Mouse (Mus musculus): ENCODE results near the gene Jmjd6. TPM values are rescaled to one million over a fixed set of nuclear protein-coding genes. Genes with fewer than 3 reads are reported as not detected.

The Jmjd6 gene
- total RNA-seq, 4 experiments from 2014 or later: 28.5 to 39.4 (median 35.9) TPM

- DNase-seq (ENCODE audit: low spot score): no peak
Observed at GRCm38 (mm10) chr11:116807116-116807515, 36.1 kb downstream of the Jmjd6 start.

DNA sequence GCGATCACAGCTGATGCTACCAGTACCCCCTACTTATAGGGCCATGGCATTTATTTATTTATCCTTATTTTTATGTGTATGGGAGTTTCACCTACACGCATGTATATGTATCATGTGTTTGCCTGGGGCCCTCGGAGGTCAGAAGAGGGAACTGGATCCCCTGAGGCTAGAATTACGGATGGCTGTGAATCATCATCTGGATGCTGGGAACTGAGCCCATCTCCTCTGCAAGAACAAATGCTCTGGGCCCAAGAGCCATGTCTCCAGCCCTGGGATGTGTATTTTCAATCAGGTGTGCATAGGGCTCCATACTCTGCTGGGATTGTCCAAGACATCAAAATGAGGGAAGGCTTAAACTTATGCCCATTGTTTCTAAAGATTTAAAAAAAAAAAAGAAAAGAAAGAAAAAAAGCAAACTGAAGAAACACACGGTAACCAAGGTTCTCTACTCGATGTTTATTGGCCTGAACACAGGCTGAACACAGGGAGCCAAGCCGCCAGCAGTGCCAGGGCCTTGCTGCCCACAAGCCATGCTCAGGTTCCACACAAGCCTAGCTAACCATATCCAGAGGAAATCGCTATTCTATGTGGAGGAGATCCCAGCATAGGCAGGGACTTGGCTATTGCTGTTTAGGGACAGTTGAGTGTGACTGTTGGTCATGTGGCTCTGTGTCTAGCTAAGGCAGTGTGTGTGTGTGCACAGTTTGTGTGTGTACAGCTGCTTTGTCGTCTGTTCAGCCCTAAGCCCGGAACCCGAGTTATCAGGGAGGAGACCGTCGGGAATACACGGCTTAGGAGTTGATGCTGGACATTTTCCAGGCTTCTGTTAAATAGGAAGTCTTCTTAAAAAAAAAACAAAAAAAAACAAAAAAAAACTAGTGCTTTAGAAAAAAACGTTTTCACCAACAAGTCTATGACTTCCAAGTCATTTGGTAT lies 36.8 kb downstream of the Jmjd6 start:
- no peak for DNase-seq (ENCODE audit: low spot score)

DNA sequence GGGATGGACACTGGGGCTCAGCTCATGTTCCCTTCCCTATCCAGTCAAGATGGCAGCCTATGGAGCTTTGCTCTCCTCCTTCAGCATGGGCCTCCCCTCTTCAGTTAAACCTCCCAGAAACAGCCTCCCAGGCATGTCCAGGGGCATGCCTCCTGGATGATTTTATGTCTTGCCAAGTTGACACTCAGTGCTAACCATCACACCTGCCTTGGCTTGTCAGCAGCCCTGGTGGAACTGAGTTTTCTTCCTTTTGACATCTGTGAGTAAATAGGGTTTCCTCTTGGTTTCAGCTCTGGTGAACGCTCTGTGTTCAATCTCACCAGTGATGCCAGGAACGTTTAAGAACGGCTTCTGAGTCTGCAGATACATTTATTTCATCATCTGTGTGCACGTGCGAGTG lies 40.5 kb downstream of the Jmjd6 start:
- DNase-seq (ENCODE audit: low spot score): no peak

DNA sequence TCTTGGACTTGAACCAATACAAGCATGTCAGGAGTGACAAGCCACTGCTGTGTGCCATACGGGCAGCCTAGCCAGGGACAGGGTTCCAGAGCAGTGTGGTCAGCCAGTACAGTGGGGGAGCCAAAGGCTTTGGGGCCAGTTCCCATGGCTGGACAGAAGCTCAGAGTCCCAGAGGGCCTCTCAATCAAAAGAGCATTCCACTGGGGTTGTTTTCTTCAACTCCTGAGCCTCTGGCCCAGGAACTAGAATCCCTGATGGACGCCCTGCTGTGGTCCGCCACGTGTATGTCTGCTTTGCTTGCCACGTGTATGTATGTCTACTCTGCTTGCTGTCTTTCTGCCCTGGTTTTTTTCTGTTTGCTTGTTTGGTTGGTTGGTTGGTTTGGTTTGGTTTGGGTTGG lies 42.1 kb downstream of the Jmjd6 start:
- DNase-seq (ENCODE audit: low spot score): no peak

- no peak for DNase-seq (ENCODE audit: low spot score)
Observed at GRCm38 (mm10) chr11:116799364-116799763, 43.9 kb downstream of the Jmjd6 start.

Other genes starting within 250 kb of the Jmjd6 start
- gene Rhbdf2, start 216.4 kb downstream of the Jmjd6 start, total RNA-seq (2022): 10 to 100 TPM in 3 of 4 experiments, 1 to 10 TPM in 1; 8.7 to 12.6 (median 10.6) TPM
- 1 to 10 TPM; 1.4 to 2.0 (median 1.8) TPM for gene Prcd, start 189.9 kb downstream of the Jmjd6 start, total RNA-seq (2022)
- 10 to 100 TPM; 40.6 to 64.1 (median 43.0) TPM for gene Cygb, start 189.1 kb downstream of the Jmjd6 start, total RNA-seq (2022)
- not detected for gene St6galnac1, start 67.9 kb downstream of the Jmjd6 start, total RNA-seq (2022)
- 10 to 100 TPM; 14.2 to 20.8 (median 18.2) TPM for gene Mxra7, start 15.4 kb downstream of the Jmjd6 start, total RNA-seq (2022)
- gene Mettl23, start 171 bp downstream of the Jmjd6 start, total RNA-seq (2022): 10 to 100 TPM; 36.9 to 38.6 (median 38.1) TPM
- 10 to 100 TPM; 27.3 to 33.6 (median 29.7) TPM for gene Mfsd11, start 9.0 kb upstream of the Jmjd6 start, total RNA-seq (2022)
- 100 to 1,000 TPM in 2 of 4 experiments, 10 to 100 TPM in 2; 85.5 to 126 (median 103) TPM for gene Srsf2, start 9.6 kb upstream of the Jmjd6 start, total RNA-seq (2022)
- under 1 TPM in 3 of 4 experiments, not detected in 1; 0.14 to 0.78 (median 0.19) TPM for gene Mgat5b, start 75.4 kb upstream of the Jmjd6 start, total RNA-seq (2022)